Mouse (Mus musculus) heart, postnatal 0 days (tissue): ENCODE data around the gene Tnfaip1. TPM values are rescaled to one million over a fixed set of nuclear protein-coding genes. Genes with fewer than 3 reads are reported as not detected.

Source experiments
- ATAC-seq: fragments of 200-750 bp; cut with Nextera tagmentation; 2 replicates; pipeline ENCODE4 v1.8.0; 2017; ENCODE audit warnings: low read depth, moderate number of reproducible peaks, moderate library complexity; ENCODE audit not compliant: insufficient read depth
- DNase-seq: peaks from one replicate; pipeline ENCODE4 v3.0.0-alpha.2; 2016; ENCODE audit warnings: low spot score
- H3K27ac ChIP-seq: fragments of 300-500 bp; sonication (generic); 2 replicates; pipeline ENCODE4 v1.5.1; 2014; ENCODE audit warnings: low read depth, mild to moderate bottlenecking
- H3K27me3 ChIP-seq: fragments of 300-500 bp; sonication (generic); 2 replicates; pipeline ENCODE4 v1.6.1; 2014; ENCODE audit warnings: low read length, mixed read lengths; ENCODE audit not compliant: control insufficient read depth, insufficient read depth
- H3K36me3 ChIP-seq: fragments of 300-500 bp; sonication (generic); replicated peaks from 2 replicates; pipeline ENCODE4 v1.6.1; 2014; ENCODE audit warnings: low read length, mixed read lengths; ENCODE audit not compliant: control insufficient read depth, insufficient read depth
- H3K4me1 ChIP-seq: fragments of 300-500 bp; sonication (generic); 2 replicates; pipeline ENCODE4 v1.6.1; 2014; ENCODE audit warnings: antibody characterized with exemption; ENCODE audit not compliant: control insufficient read depth, insufficient read depth
- H3K4me2 ChIP-seq: fragments of 300-500 bp; sonication (generic); 2 replicates; pipeline ENCODE4 v1.6.1; 2014; ENCODE audit warnings: low read depth, mild to moderate bottlenecking, low read length, moderate library complexity
- H3K4me3 ChIP-seq: fragments of 300-500 bp; sonication (generic); 2 replicates; pipeline ENCODE4 v1.5.1; 2014; ENCODE audit warnings: low read depth, low read length
- H3K9ac ChIP-seq: fragments of 300-500 bp; sonication (generic); replicated peaks from 2 replicates; pipeline ENCODE4 v1.6.1; 2014; ENCODE audit warnings: low read depth, low read length, mixed read lengths
- H3K9me3 ChIP-seq: fragments of 300-500 bp; sonication (generic); replicated peaks from 2 replicates; pipeline ENCODE4 v1.6.1; 2016; ENCODE audit warnings: low read length; ENCODE audit not compliant: control insufficient read depth
- CTCF ChIP-seq: IDR thresholded peaks from 2 replicates; pipeline ENCODE4 v1.5.1; 2016; ENCODE audit warnings: antibody characterized with exemption, control low read depth, low read depth
- EP300 ChIP-seq: IDR thresholded peaks from 2 replicates; pipeline ENCODE4 v1.6.1; 2016; ENCODE audit warnings: antibody characterized with exemption, low read depth
- WGBS: fragments of 180-500 bp; shearing (Covaris S2); extraction: QIAGEN DNeasy Blood & Tissue Kit; methylation state at CpG from one replicate; pipeline ENCODE4 v1.1.7; 2014; 5-methylcytosine and 5-hydroxymethylcytosine counted together
- polyA plus RNA-seq: library from polyadenylated mRNA; unstranded; fragments of >200 nt; fragmentation: Nextera tagmentation; extraction: Ambion mirVana; gene quantifications from 2 replicates; pipeline ENCODE4 v1.2.1, GENCODE M21; 2015
- total RNA-seq: library from RNA; depleted of rRNA; stranded (reverse); fragments of >200 nt; gene quantifications from 2 replicates; pipeline ENCODE4 v1.2.3, GENCODE M21; 2014; ENCODE audit warnings: low replicate concordance

Gene Tnfaip1
- total and polyA plus RNA-seq, 2 experiments from 2014 or later, result 49.7 to 50.0 TPM

DNA sequence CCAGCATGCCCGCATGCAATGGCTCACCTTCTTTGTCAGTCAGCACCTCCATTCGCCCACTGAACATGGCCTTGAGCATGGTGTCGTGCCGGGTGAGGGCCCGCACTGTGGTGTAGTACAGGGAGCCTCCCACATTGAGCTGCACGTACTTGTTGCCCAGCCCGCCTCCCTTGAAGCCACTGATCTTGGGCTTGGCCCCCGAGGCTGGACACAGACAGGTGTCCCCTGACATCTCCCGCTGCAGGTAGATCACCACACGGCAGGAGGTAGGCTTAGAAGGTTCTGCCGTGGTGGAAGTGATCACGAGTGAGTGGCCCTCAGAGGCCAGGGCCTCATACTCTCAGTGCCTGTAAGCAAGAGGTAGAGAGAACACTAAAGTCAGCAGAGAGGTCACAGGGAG lies 6.1 kb downstream of the Tnfaip1 start:
- Histone ChIP-seq H3K4me3 (no peak overlapping the region), H3K36me3 (peaks cover 57% of the 10 kb centered on the region), H3K4me1 (peaks cover 6% of the 10 kb centered on the region), H3K4me2 (peak overlapping the region; percentile 15; the same call in 1 of the 2 replicates), H3K9ac (no peak overlapping the region), H3K27me3 (no peaks in the 10 kb centered on the region), H3K9me3 (no peaks in the 10 kb centered on the region), H3K27ac (peak overlapping the region; percentile 79)
- no peak for TF ChIP-seq CTCF
- TF ChIP-seq EP300, result no peak
- 86% methylated on average over 12 of the region's 12 CpGs for WGBS
- ATAC-seq (no peak), DNase-seq (no peak)

GRCm38 (mm10) chr11:78528714-78529113 lies 7.4 kb downstream of the Tnfaip1 start:
- H3K9ac ChIP-seq, result no peak overlapping the region
- no peak for DNase-seq
- H3K4me2 ChIP-seq, result no peak overlapping the region
- no peak for TF ChIP-seq EP300
- TF ChIP-seq CTCF, result no peak
- H3K4me3 ChIP-seq, result no peak overlapping the region
- whole genome bisulfite sequencing, result 83% methylated on average over 9 of the region's 9 CpGs
- H3K27ac ChIP-seq, result no peak overlapping the region
- no peaks in the 10 kb centered on the region for H3K27me3 ChIP-seq
- no peak for ATAC-seq
- H3K36me3 ChIP-seq, result peaks cover 70% of the 10 kb centered on the region
- H3K9me3 ChIP-seq, result no peaks in the 10 kb centered on the region
- H3K4me1 ChIP-seq, result no peaks in the 10 kb centered on the region

- Histone ChIP-seq H3K4me2 (no peak overlapping the region), H3K27me3 (no peaks in the 10 kb centered on the region), H3K4me1 (no peaks in the 10 kb centered on the region), H3K9me3 (no peaks in the 10 kb centered on the region), H3K9ac (no peak overlapping the region), H3K36me3 (peaks cover 95% of the 10 kb centered on the region), H3K4me3 (no peak overlapping the region), H3K27ac (no peak overlapping the region)
- WGBS, result 84% methylated on average over 2 of the region's 2 CpGs
- ATAC-seq (no peak), DNase-seq (no peak)
- TF ChIP-seq CTCF, result no peak
Observed at GRCm38 (mm10) chr11:78524838-78525237, 11.3 kb downstream of the Tnfaip1 start.

DNA sequence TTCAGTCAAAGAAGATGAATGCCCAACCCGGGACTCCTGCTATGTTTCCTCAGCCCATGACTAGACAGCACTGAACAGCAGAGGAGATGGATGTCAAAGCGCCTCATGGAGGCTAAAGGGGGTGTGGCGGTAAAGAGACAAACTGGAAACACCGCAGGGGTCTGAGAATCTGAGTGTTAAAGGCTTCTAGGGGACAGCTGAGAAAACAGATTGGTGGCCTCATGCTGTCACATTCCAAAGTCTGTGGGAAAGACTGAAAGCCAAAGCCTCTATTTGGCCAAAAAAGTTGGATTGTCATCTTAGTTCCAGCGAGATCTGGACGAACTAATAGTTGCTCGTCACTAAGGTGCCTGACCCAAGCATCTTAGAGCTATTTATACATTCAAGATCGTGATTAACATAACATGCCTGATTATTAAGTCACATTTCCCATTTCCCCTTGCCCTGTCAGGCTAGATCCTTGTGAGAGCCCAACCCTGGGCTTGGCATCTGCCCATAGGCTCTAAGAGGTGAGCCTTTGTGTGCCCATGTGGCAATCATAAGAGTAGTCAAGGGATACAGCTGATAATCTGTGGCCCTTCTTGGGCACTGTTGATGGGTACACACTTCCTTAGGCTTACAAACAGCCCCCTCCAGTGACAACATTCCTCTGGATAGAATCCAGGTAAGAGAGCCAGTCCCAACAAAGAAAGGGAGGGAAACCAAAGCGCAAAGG lies 12.7 kb downstream of the Tnfaip1 start:
- Histone ChIP-seq H3K4me3 (no peak overlapping the region), H3K4me1 (no peaks in the 10 kb centered on the region), H3K4me2 (no peak overlapping the region), H3K27me3 (no peaks in the 10 kb centered on the region), H3K36me3 (peaks cover 99% of the 10 kb centered on the region), H3K9ac (no peak overlapping the region), H3K9me3 (no peaks in the 10 kb centered on the region), H3K27ac (no peak overlapping the region)
- no peak for DNase-seq
- WGBS, result 62% methylated on average over 9 of the region's 9 CpGs
- no peak for ATAC-seq
- TF ChIP-seq CTCF (0 out of 2 replicates have a peak, but pooled peaks have one; percentile 3), EP300 (no peak)

GRCm38 (mm10) chr11:78522481-78522997 lies 13.6 kb downstream of the Tnfaip1 start:
- H3K27ac ChIP-seq, result no peak overlapping the region
- WGBS, result 100% methylated on average over 1 of the region's 1 CpGs
- TF ChIP-seq CTCF, result peak; percentile 50
- no peak for TF ChIP-seq EP300

GRCm38 (mm10) chr11:78521880-78522279 lies 14.3 kb downstream of the Tnfaip1 start:
- ATAC-seq (no peak), DNase-seq (no peak)
- Histone ChIP-seq H3K9ac (no peak overlapping the region), H3K27ac (no peak overlapping the region), H3K4me2 (no peak overlapping the region), H3K36me3 (peaks cover 95% of the 10 kb centered on the region), H3K4me1 (no peaks in the 10 kb centered on the region), H3K9me3 (no peaks in the 10 kb centered on the region), H3K4me3 (no peak overlapping the region), H3K27me3 (no peaks in the 10 kb centered on the region)
- 77% methylated on average over 3 of the region's 3 CpGs for WGBS
- TF ChIP-seq EP300 (no peak), CTCF (no peak)

More at GRCm38 (mm10) chr11:78522481-78522997, 13.6 kb downstream of the Tnfaip1 start:
- Histone ChIP-seq H3K4me3 (no peak overlapping the region), H3K9me3 (no peaks in the 10 kb centered on the region), H3K9ac (no peak overlapping the region), H3K36me3 (peaks cover 100% of the 10 kb centered on the region), H3K4me2 (no peak overlapping the region), H3K4me1 (no peaks in the 10 kb centered on the region), H3K27me3 (no peaks in the 10 kb centered on the region)
- peak; percentile 39; the same call in 1 of the 2 replicates for ATAC-seq
- DNase-seq, result peak; percentile 23
